Mouse (Mus musculus) lung, adult 2 months (tissue): ENCODE measurements at regions not wholly inside any gene's neighbourhood (a gene's known extent, or its start where the extent isn't known, plus 50 kb on each side); places are given as distances from the start of the nearest gene placed in this dataset.

ENCODE experiments used
- CTCF ChIP-seq: fragments of 200-500 bp; IDR thresholded peaks from 2 replicates; pipeline ENCODE4 v1.5.1; 2011; ENCODE audit warnings: mild to moderate bottlenecking, low read length, control low read depth; ENCODE audit not compliant: insufficient read depth
- POLR2A ChIP-seq: fragments of 200-500 bp; IDR thresholded peaks from 2 replicates; pipeline ENCODE4 v1.6.1; 2011; ENCODE audit warnings: low read depth, mild to moderate bottlenecking, control low read depth, low read length, borderline replicate concordance; ENCODE audit errors: extremely low read depth

DNA sequence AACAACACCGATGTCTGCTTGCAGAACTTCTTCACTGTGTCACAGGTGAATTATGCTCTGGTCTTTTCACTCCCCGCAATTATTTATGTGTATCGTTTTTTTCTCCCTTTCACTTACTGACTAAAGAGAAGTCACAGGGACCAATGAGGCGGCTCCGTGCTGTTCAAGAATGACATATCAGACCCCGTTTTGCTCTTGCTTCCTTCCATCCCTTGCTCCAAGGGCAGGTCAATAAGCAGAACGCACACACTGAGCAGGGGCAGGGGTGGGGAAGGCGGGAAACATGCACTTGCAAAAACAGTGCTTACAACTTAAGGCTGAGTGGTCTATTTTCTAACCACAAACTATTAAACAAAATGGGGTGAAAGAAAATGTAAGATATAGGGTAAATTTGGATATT is 3523.4 kb upstream of the Gm7489 start:
- TF ChIP-seq POLR2A: no peak
- TF ChIP-seq CTCF: no peak
